Mouse (Mus musculus): ENCODE data around the gene Mgat5.

GRCm38 (mm10) chr1:127394716-127395115, 189.9 kb downstream of the Mgat5 start:
- TF ChIP-seq CTCF (IDR thresholded peaks at IDR 0.05; ENCODE audit: extremely low read depth, insufficient read depth, insufficient read length, insufficient replicate concordance) = no peak
- no peak for TF ChIP-seq POLR2A (IDR thresholded peaks at IDR 0.05; ENCODE audit: low read depth, low read length)

All from spleen, adult 2 months (tissue).